Mouse (Mus musculus): ENCODE data around the gene Srsf9. TPM values are rescaled to one million over a fixed set of nuclear protein-coding genes. Genes with fewer than 3 reads are reported as not detected.

The Srsf9 gene
- total RNA-seq (2023): 35.6 TPM

GRCm38 (mm10) chr5:115326875-115327609 lies at the start of gene Srsf9:
Gene Srsf9, plus strand, starts transcription at chr5:115327177.

GRCm38 (mm10) chr5:115279226-115280049 lies 47.5 kb upstream of the Srsf9 start, which contains the start of gene Coq5:
Gene Coq5, plus strand, starts transcription at chr5:115279666.

GRCm38 (mm10) chr5:115300792-115301614 lies 26.0 kb upstream of the Srsf9 start, which contains the start of gene Dynll1:
Gene Dynll1, minus strand, starts transcription at chr5:115300999.

GRCm38 (mm10) chr5:115340577-115341313 lies 13.8 kb downstream of the Srsf9 start, which contains the start of the genes Gatc and Triap1:
Gene Gatc, minus strand, starts transcription at chr5:115341178.
Gene Triap1, plus strand, starts transcription at chr5:115341225.

GRCm38 (mm10) chr5:115348546-115349224 lies 21.7 kb downstream of the Srsf9 start, which contains the start of gene Cox6a1:
Gene Cox6a1, minus strand, starts transcription at chr5:115348981.

Other genes with a start within 250 kb of the Srsf9 start
- not detected for gene Gm10401, start 228.9 kb upstream of the Srsf9 start, total RNA-seq (2023)
- 32.1 TPM for gene Acads, start 207.8 kb upstream of the Srsf9 start, total RNA-seq (2023)
- 24.4 TPM for gene Unc119b, start 192.2 kb upstream of the Srsf9 start, total RNA-seq (2023)
- 60.0 TPM for gene Mlec, start 169.0 kb upstream of the Srsf9 start, total RNA-seq (2023)
- gene Cabp1, start 132.8 kb upstream of the Srsf9 start, total RNA-seq (2023): not detected
- gene Pop5, start 91.3 kb upstream of the Srsf9 start, total RNA-seq (2023): 44.8 TPM
- gene Rnf10, start 54.3 kb upstream of the Srsf9 start, total RNA-seq (2023): 172 TPM
- 22.0 TPM for gene Coq5, start 47.5 kb upstream of the Srsf9 start, total RNA-seq (2023)
- gene Dynll1, start 26.2 kb upstream of the Srsf9 start, total RNA-seq (2023): 224 TPM
- 3.8 TPM for gene Gatc, start 14.0 kb downstream of the Srsf9 start, total RNA-seq (2023)
- 14.6 TPM for gene Triap1, start 14.0 kb downstream of the Srsf9 start, total RNA-seq (2023)
- gene Cox6a1, start 21.8 kb downstream of the Srsf9 start, total RNA-seq (2023): 203 TPM
- gene Msi1, start 102.4 kb downstream of the Srsf9 start, total RNA-seq (2023): not detected
- gene Pla2g1b, start 139.1 kb downstream of the Srsf9 start, total RNA-seq (2023): not detected
- gene Sirt4, start 157.5 kb downstream of the Srsf9 start, total RNA-seq (2023): 12.0 TPM
- 56.7 TPM for gene Pxn, start 179.5 kb downstream of the Srsf9 start, total RNA-seq (2023)
- 2,874 TPM for gene Rplp0, start 232.3 kb downstream of the Srsf9 start, total RNA-seq (2023)
- 114 TPM for gene Gcn1l1, start 238.1 kb downstream of the Srsf9 start, total RNA-seq (2023)

Measured in CD8-positive naive resting alpha-beta T cell, adult 57 days (primary cell).